Mouse (Mus musculus) bone marrow, adult 2 months (tissue): Measurements from ENCODE around the gene Gm20807. TPM values are rescaled to one million over a fixed set of nuclear protein-coding genes. Genes with fewer than 3 reads are reported as not detected.
"Not testable (repeated sequence)": the region's sequence is repeated elsewhere in the genome, so short reads cannot be mapped to it uniquely, and the experiment has no call there.

Source experiments
- H3K27ac ChIP-seq: fragments of 200-500 bp; 2 replicates; pipeline ENCODE4 v1.5.1; 2012; ENCODE audit warnings: low read depth, mild to moderate bottlenecking, control low read depth, inconsistent platforms, low read length; ENCODE audit not compliant: control insufficient read depth, poor library complexity, insufficient read depth
- H3K4me1 ChIP-seq: fragments of 200-500 bp; 2 replicates; pipeline ENCODE4 v1.6.1; 2011; ENCODE audit warnings: low read length; ENCODE audit not compliant: control insufficient read depth, insufficient read depth
- H3K4me3 ChIP-seq: fragments of 200-500 bp; replicated peaks from 2 replicates; pipeline ENCODE3; 2011; ENCODE audit warnings: mild to moderate bottlenecking, low read depth, low read length, control low read depth; ENCODE audit not compliant: control insufficient read depth
- polyA plus RNA-seq: library from polyadenylated mRNA; stranded (reverse); fragments of >200 nt; gene quantifications from 2 replicates; pipeline ENCODE4 v1.2.4, GENCODE M21; 2011; ENCODE audit warnings: low replicate concordance; ENCODE audit not compliant: missing spikeins, insufficient read depth, insufficient read length

Gm20807 gene
- not detected in 2 replicates for polyA plus RNA-seq

- H3K4me3 ChIP-seq, H3K27ac ChIP-seq, H3K4me1 ChIP-seq: not testable (repeated sequence)
Measured at GRCm38 (mm10) chrY:13042591-13042990, at the start of gene Gm20807. Gene Gm20807, plus strand, starts transcription at chrY:13042891.

Other genes starting within 250 kb of the Gm20807 start
- gene Gm21891, start 90.6 kb downstream of the Gm20807 start, polyA plus RNA-seq, result not detected in 2 replicates
- gene Gm21425, start 119.1 kb downstream of the Gm20807 start, polyA plus RNA-seq, result not detected in 2 replicates
- not detected in 2 replicates for gene Gm21828, start 181.0 kb downstream of the Gm20807 start, polyA plus RNA-seq
- gene Gm21440, start 209.5 kb downstream of the Gm20807 start, polyA plus RNA-seq, result not detected in 2 replicates
- not detected in 2 replicates for gene Gm21454, start 209.6 kb downstream of the Gm20807 start, polyA plus RNA-seq